Mouse (Mus musculus): ENCODE data around the gene Gpn3. TPM values are rescaled to one million over a fixed set of nuclear protein-coding genes. Genes with fewer than 3 reads are reported as not detected.
A peak's percentile ranks its signal among the peaks of the same experiment; 100 is the strongest.
"Not testable (repeated sequence)": the region's sequence is repeated elsewhere in the genome, so short reads cannot be mapped to it uniquely, and the experiment has no call there.

Gene Gpn3
- polyA plus RNA-seq, 1 experiment = 5.1 TPM

DNA sequence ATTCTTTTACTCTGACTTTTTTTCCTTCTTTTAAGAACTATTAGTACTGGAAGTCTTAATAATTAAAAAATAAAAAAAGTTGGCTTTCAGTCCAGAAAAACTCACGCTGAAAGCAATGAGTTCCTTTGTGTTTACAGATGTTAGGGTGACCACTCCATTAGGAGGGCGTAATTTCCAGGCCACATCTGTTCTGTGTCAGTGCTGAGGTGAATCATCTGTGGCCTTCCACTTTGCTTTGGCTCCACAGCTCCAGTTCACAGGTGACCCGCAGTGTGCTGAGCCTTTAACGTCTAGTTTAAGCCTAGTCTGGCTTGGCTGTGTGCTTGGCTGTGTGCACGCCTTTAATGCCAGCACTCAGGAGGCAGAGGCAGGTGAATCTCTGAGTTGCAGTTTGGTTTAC is 40.2 kb downstream of the Gpn3 start:
- no peak for TF ChIP-seq TAL1 (IDR thresholded peaks at IDR 0.05; ENCODE audit: low read length)
- no peak for TF ChIP-seq GATA1 (IDR thresholded peaks at IDR 0.05; ENCODE audit: low read length)
- Histone ChIP-seq H3K27me3 (ENCODE audit: control insufficient read depth) (no peaks in the 10 kb centered on the region), H3K9me3 (ENCODE audit: control insufficient read depth, low read length) (peaks cover 4% of the 10 kb centered on the region), H3K4me1 (ENCODE audit: control insufficient read depth) (peaks cover 6% of the 10 kb centered on the region), H3K4me3 (replicated peaks) (no peak overlapping the region), H3K36me3 (ENCODE audit: control insufficient read depth) (peaks cover 21% of the 10 kb centered on the region)

DNA sequence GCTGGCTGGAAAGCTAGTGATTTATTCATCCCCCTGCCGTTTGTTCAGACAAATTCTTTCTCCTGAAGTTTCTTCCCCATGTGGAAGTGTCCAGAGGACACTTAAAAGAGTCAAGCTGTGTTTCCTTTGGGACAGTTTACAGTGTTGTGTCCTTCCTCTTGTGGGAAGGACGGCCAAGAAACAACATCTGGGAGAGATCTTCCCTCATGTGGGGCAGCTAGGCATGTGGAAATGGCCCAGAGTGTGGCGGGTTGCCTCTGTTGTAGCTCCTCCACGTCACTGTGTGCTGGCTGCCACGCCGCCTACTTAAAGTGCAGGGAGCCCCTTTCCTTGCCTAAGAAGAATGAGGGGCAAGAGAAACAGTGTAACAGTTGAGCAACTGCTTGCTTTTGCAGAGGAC is 41.1 kb downstream of the Gpn3 start:
- TF ChIP-seq TAL1 (IDR thresholded peaks at IDR 0.05; ENCODE audit: low read length) = no peak
- no peak for TF ChIP-seq GATA1 (IDR thresholded peaks at IDR 0.05; ENCODE audit: low read length)
- Histone ChIP-seq H3K4me1 (ENCODE audit: control insufficient read depth) (peaks cover 7% of the 10 kb centered on the region), H3K4me3 (replicated peaks) (no peak overlapping the region), H3K36me3 (ENCODE audit: control insufficient read depth) (peaks cover 13% of the 10 kb centered on the region), H3K27me3 (ENCODE audit: control insufficient read depth) (no peaks in the 10 kb centered on the region), H3K9me3 (ENCODE audit: control insufficient read depth, low read length) (peaks cover 6% of the 10 kb centered on the region; the same call in 1 of the 2 replicates)

DNA sequence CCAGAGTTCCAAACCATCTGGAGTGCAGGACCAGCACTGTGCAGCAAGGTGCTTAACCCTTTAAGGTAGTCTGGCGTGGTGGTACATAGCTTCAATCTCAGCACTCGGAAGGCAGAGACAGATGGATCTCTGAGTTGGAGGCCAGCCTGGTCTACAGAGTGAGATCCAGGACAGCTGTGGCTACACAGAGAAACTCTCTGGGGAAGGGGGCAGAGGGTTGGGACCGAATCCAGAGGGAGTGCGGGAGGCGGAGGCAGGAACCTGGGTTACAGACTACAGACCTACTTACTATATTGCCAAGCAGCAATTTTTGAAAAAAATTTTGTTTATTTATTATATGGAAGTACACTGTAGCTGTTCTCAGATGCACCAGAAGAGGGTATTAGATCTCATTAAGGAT is 42.7 kb downstream of the Gpn3 start:
- Histone ChIP-seq H3K36me3 (ENCODE audit: control insufficient read depth) (peaks cover 13% of the 10 kb centered on the region), H3K4me1 (ENCODE audit: control insufficient read depth) (peaks cover 7% of the 10 kb centered on the region), H3K9me3 (ENCODE audit: control insufficient read depth, low read length) (peaks cover 9% of the 10 kb centered on the region), H3K4me3 (replicated peaks) (no peak overlapping the region), H3K27me3 (ENCODE audit: control insufficient read depth) (no peaks in the 10 kb centered on the region)
- no peak for TF ChIP-seq TAL1 (IDR thresholded peaks at IDR 0.05; ENCODE audit: low read length)
- TF ChIP-seq GATA1 (IDR thresholded peaks at IDR 0.05; ENCODE audit: low read length) = no peak

DNA sequence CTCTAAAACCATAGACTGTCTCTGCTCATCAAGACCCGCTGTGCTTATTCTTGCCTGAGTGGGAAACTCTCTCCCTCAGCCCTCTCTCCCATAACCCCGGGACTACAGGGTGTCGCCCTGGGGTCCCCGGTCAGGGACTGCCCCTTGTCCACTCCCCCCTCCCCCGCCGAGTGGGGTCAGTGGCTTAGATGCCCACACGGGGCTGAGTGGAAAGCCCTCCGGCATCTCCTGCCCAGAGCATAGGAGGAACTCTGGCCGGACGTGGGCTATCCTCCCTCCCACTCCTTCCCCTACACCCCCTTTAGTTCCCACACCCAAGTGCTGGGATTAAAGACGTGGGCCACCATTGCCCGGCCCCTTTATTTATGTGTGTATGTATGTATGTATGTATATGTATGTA is 43.8 kb downstream of the Gpn3 start:
- peaks cover 3% of the 10 kb centered on the region for H3K36me3 ChIP-seq (ENCODE audit: control insufficient read depth)
- no peaks in the 10 kb centered on the region for H3K27me3 ChIP-seq (ENCODE audit: control insufficient read depth)
- peaks cover 5% of the 10 kb centered on the region; the same call in 1 of the 2 replicates for H3K9me3 ChIP-seq (ENCODE audit: control insufficient read depth, low read length)
- TF ChIP-seq TAL1 (IDR thresholded peaks at IDR 0.05; ENCODE audit: low read length) (no peak), GATA1 (IDR thresholded peaks at IDR 0.05; ENCODE audit: low read length) (no peak)
- H3K4me3 ChIP-seq (replicated peaks) = no peak overlapping the region
- peaks cover 5% of the 10 kb centered on the region for H3K4me1 ChIP-seq (ENCODE audit: control insufficient read depth)

DNA sequence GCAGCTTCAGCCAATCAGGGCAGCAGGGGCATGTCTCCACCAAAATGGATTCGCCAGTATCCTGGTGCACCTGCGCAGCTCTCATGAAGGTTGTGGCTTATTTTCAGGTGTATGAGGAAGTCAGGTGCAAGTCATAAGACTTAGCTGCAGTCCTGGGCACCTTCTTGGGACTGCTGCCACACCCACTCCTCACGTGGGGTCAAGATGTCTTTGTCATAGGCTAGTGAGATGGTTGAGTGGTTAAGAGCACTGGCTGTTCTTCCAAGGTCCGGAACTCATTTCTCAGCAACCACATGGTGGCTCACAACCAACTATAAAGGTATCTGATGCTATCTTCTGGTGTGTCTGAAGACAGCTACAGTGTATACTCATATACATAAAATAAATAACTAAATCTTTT is 49.0 kb downstream of the Gpn3 start:
- H3K4me3 ChIP-seq (replicated peaks); H3K9me3 ChIP-seq (ENCODE audit: control insufficient read depth, low read length); H3K27me3 ChIP-seq (ENCODE audit: control insufficient read depth): not testable (repeated sequence)

DNA sequence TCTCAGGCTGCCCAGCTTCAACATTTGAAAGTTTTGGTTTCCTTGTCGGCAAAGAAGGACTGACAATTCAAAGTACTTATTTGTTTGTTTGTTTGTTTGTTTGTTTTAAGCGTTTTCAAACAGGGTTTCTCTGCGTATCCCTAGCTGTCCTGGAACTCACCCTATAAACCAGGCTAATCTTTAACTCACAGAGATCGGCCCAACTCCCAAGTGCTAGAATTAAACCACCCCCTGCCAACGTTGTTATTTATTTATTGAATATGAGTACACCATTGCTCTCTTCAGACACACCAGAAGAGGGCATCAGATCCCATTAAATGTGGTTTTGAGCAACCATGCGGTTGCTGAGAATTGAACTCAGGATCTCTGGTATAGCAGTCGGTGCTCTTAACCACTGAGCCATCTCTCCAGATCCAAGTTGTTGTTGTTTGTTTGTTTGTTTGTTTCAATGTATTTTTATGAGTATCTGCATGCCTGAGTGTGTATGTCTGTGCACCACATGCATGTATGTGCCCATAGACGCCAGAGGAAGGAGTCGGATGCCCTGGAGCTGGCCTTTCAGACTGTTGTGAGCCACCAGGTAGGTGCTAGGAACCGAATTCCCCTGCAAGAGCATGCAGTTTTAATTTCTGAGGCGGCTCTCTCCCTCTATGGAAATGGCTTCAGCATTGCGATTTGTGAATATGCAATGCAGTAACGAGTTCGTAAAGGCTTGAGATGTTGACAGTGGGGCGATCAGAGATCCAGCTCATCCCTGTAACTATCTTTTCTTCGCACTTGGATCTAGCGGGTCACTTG is 49.8 kb downstream of the Gpn3 start, which contains the start of gene Anapc7:
Anapc7 (plus strand) TSS at position 423 of the 798 bp plus-strand sequence.
- Histone ChIP-seq H3K9me3 (ENCODE audit: control insufficient read depth, low read length) (peaks cover 5% of the 10 kb centered on the region; the same call in 1 of the 2 replicates), H3K4me3 (replicated peaks) (peak within 1 kb of the TSS; percentile 97), H3K4me1 (ENCODE audit: control insufficient read depth) (peaks cover 32% of the 10 kb centered on the region), H3K27me3 (ENCODE audit: control insufficient read depth) (no peaks in the 10 kb centered on the region), H3K36me3 (ENCODE audit: control insufficient read depth) (peaks cover 11% of the 10 kb centered on the region)
- TF ChIP-seq TAL1 (IDR thresholded peaks at IDR 0.05; ENCODE audit: low read length) (no peak), GATA1 (IDR thresholded peaks at IDR 0.05; ENCODE audit: low read length) (no peak)

More for the DNA sequence above, 49.0 kb downstream of the Gpn3 start:
- H3K4me1 ChIP-seq (ENCODE audit: control insufficient read depth) = peaks cover 32% of the 10 kb centered on the region
- H3K36me3 ChIP-seq (ENCODE audit: control insufficient read depth) = not testable (repeated sequence)

DNA sequence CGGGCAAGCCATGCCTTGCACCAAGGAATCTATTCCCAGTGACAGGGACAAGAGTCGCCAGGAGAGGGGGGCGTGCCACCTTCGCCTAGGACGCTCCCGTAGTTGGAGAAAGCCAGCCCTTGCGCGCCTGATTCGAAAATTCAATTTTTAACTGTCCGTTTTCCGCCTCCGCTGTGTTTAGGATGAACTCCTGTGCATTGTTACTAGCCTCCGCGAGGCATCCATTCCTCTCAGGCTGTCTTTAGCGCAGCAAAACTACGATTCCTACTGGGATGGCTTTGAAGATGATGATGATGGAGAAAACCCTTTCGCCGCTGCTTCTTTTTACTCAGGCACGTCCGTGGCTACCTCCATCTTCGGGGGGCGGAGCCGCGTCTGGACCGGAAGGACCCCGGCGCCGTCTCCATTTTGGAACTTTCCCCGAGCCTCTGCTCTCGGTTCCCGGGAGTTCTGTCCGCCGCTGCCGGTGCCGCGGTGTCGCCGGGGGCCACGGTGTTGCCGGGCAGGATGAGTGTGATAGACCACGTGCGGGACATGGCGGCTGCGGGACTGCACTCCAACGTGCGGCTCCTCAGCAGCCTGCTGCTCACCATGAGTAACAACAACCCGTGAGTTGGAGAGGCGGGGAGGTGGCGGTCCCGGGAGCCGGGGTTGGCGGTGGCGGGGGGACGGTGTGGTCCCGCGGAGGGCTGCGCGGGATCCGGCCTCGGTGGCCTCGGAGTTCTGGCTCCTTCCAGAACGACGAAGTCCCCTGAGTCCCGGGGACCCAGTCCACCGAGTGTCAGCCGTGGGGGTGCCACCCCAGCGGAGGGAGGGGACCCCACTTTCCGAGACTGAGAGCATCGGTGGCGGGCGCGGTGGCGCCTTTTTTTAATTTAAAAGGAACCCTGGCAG is 50.6 kb downstream of the Gpn3 start:
- Histone ChIP-seq H3K4me3 (replicated peaks) (peak overlapping the region; percentile 97), H3K27me3 (ENCODE audit: control insufficient read depth) (no peaks in the 10 kb centered on the region), H3K4me1 (ENCODE audit: control insufficient read depth) (peaks cover 32% of the 10 kb centered on the region), H3K36me3 (ENCODE audit: control insufficient read depth) (peaks cover 18% of the 10 kb centered on the region), H3K9me3 (ENCODE audit: control insufficient read depth, low read length) (peaks cover 5% of the 10 kb centered on the region; the same call in 1 of the 2 replicates)
- no peak for TF ChIP-seq GATA1 (IDR thresholded peaks at IDR 0.05; ENCODE audit: low read length)

DNA sequence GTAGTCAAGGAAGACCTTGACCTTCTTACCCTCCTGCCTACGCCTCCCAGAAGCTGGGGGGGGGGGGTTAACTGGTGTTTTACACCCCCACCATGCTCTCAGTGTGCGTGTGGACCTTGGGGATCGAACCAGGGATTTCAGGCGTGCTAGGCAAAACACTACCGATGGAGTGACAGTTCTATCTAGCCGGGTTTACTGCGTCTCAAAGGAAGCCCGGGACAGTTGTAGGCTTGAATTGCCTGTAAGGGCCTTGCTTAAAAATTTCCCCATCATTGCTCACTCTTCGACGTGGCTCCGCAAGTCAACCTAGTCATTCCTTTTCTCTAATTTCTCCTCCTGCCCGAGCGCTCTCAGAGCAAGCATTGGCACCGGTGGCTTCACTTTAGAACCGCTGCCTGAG is 51.4 kb downstream of the Gpn3 start:
- TF ChIP-seq GATA1 (IDR thresholded peaks at IDR 0.05; ENCODE audit: low read length) (no peak), TAL1 (IDR thresholded peaks at IDR 0.05; ENCODE audit: low read length) (no peak)
- Histone ChIP-seq H3K27me3 (ENCODE audit: control insufficient read depth) (no peaks in the 10 kb centered on the region), H3K4me3 (replicated peaks) (peak overlapping the region; percentile 97), H3K4me1 (ENCODE audit: control insufficient read depth) (peaks cover 30% of the 10 kb centered on the region), H3K9me3 (ENCODE audit: control insufficient read depth, low read length) (peaks cover 2% of the 10 kb centered on the region; the same call in 1 of the 2 replicates), H3K36me3 (ENCODE audit: control insufficient read depth) (peaks cover 25% of the 10 kb centered on the region)

DNA sequence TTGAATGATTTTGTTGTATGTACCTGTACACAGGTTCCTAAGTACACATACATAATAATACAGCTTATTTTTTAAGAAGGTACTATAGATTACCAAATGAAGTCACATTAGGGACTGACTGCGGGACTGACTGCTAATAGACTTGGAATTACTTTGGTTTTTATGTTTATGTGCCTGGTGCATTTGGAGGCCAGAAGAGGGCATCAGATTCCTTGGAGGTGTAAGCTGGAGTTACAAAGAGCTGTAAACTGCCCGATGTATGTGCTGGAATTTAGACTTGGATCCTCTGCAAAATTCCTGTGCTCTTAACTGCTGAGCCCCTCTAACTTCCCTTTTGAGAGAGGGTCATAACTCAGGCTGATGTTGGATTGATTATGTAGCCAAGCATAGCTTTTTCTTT is 53.9 kb downstream of the Gpn3 start:
- Histone ChIP-seq H3K4me1 (ENCODE audit: control insufficient read depth) (peaks cover 29% of the 10 kb centered on the region), H3K36me3 (ENCODE audit: control insufficient read depth) (peaks cover 49% of the 10 kb centered on the region), H3K27me3 (ENCODE audit: control insufficient read depth) (no peaks in the 10 kb centered on the region), H3K9me3 (ENCODE audit: control insufficient read depth, low read length) (no peaks in the 10 kb centered on the region), H3K4me3 (replicated peaks) (no peak overlapping the region)
- TF ChIP-seq GATA1 (IDR thresholded peaks at IDR 0.05; ENCODE audit: low read length) (no peak), TAL1 (IDR thresholded peaks at IDR 0.05; ENCODE audit: low read length) (no peak)

Data from erythroblast, embryonic 14.5 days (primary cell).